Mouse (Mus musculus) testis, adult 2 months (tissue): ENCODE results near the gene Senp1. TPM values are rescaled to one million over a fixed set of nuclear protein-coding genes. Genes with fewer than 3 reads are reported as not detected.
A peak's percentile ranks its signal among the peaks of the same experiment; 100 is the strongest.

Source experiments
- H3K27ac ChIP-seq: fragments of 200-500 bp; 2 replicates; pipeline ENCODE4 v1.5.1; 2012; ENCODE audit warnings: low read depth, low read length; ENCODE audit not compliant: control insufficient read depth, insufficient read depth
- H3K27me3 ChIP-seq: fragments of 200-500 bp; 2 replicates; pipeline ENCODE4 v1.6.1; 2012; ENCODE audit warnings: mild to moderate bottlenecking, low read length, moderate library complexity; ENCODE audit not compliant: control insufficient read depth, insufficient read depth
- H3K36me3 ChIP-seq: fragments of 200-500 bp; 2 replicates; pipeline ENCODE4 v1.6.1; 2012; ENCODE audit warnings: mild to moderate bottlenecking, low read length; ENCODE audit not compliant: control insufficient read depth, insufficient read depth
- H3K4me1 ChIP-seq: fragments of 200-500 bp; 2 replicates; pipeline ENCODE4 v1.6.1; 2012; ENCODE audit warnings: low read length; ENCODE audit not compliant: control insufficient read depth, insufficient read depth
- H3K4me3 ChIP-seq: fragments of 200-500 bp; 2 replicates; pipeline ENCODE4 v1.5.1; 2012; ENCODE audit warnings: low read depth, mild to moderate bottlenecking, low read length, moderate library complexity, mixed read lengths; ENCODE audit not compliant: control insufficient read depth
- CTCF ChIP-seq: fragments of 200-500 bp; IDR thresholded peaks from 2 replicates; pipeline ENCODE4 v1.5.1; 2012; ENCODE audit warnings: low read depth, mild to moderate bottlenecking, inconsistent platforms, low read length, moderate library complexity; ENCODE audit not compliant: control insufficient read depth, insufficient read depth, insufficient replicate concordance
- POLR2A ChIP-seq: fragments of 200-500 bp; IDR thresholded peaks from 2 replicates; pipeline ENCODE4 v1.6.1; 2012; ENCODE audit warnings: low read depth, mild to moderate bottlenecking, inconsistent platforms, low read length, moderate library complexity; ENCODE audit not compliant: control insufficient read depth
- polyA plus RNA-seq: library from polyadenylated mRNA; depleted of rRNA; stranded (reverse); fragments of >200 nt; gene quantifications from 2 replicates; pipeline ENCODE4 v1.2.3, GENCODE M21; 2012

Gene Senp1
- polyA plus RNA-seq, 1 experiment, result 27.3 TPM

DNA sequence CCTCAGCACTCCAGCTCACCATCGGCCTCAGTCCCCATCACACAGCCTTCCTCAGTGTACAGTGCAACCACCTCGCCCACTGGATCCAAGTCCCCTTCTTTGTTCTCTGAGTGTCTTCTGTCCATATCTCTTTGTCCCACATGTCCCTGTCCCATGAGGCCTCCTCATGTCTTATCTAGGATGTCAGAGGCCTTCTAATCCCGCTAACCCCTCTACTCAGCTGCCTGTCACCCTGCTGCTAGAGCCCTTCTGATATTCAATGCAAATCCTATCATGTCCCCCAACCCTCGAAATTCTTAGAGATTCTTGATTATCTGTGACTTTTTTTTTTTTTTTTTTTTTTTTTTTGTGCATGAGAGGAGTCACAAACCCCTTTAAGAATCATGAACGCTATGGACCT, 22.7 kb upstream of the Senp1 start:
- H3K4me1 ChIP-seq, result no peaks in the 10 kb centered on the region
- no peaks in the 10 kb centered on the region for H3K27me3 ChIP-seq
- H3K36me3 ChIP-seq, result peaks cover 1% of the 10 kb centered on the region; the same call in 1 of the 2 replicates
- H3K27ac ChIP-seq, result no peak overlapping the region
- no peak for TF ChIP-seq CTCF
- TF ChIP-seq POLR2A, result no peak
- H3K4me3 ChIP-seq, result no peak overlapping the region

DNA sequence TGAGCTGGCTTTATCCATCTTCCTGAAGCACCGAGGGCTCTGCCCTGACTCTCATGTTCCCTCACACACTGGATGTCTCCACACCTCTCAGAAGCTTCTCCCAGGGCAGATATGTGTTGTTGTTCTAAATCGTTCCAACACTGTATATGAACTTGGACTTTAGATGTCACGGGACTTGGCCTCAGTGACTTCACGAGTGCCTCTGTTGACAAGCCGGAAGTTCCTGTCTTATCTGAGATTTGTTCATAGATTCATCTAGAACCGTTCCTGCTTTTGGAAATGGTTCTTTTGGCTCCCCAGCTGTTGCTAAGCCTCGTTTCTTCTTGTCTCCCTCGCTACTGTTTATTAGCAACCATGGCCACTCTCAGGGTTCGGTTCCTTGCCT, 22.2 kb upstream of the Senp1 start:
- Histone ChIP-seq H3K4me3 (no peak overlapping the region), H3K36me3 (peaks cover 1% of the 10 kb centered on the region; the same call in 1 of the 2 replicates), H3K4me1 (no peaks in the 10 kb centered on the region), H3K27me3 (no peaks in the 10 kb centered on the region), H3K27ac (no peak overlapping the region)
- TF ChIP-seq CTCF (no peak), POLR2A (no peak)

DNA sequence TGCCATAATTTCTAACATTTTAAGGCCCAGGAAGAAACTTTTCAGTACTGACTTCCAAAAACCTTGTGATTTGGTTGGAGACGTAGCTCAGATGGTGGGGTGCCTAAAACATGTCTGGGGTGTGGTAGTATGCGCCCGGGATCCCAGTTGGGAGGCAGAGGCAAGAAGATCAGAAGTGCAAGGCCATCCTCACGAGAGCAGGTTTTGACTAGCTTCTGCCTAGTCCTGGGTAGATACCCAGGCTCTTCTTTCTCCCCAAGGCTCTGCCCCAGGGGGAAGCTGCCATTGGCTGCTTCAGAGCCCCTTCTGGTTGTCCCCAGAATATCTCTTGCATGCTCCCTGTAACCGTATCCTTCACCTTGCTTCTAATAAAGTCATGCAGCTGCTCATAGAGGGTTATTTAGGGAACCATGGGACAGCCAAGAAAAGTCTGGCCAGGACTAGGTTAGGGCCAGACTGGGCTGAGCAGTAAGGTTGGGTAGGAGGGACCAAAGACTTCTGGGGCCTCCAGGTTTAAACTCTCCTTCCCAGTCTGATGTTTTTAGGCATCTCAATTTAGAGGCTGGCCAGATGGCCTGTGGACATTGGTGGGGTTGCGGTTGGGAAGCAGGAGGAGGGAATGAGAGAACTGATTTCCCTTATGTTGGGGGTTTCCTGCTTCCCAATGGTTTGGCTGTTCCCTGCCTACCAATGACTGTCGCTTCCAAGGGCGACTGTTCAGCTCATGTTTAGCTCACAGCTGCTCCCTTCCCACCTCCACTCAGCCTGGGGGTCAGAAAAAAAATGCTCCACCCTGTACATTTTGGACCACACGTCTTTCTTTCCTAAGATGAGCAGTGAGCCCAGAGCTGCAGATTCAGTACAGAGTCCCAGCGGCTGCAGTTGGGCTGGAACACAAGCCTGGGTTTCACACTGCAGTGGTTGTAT, 21.6 kb upstream of the Senp1 start:
- Histone ChIP-seq H3K36me3 (peaks cover 1% of the 10 kb centered on the region; the same call in 1 of the 2 replicates), H3K4me1 (no peaks in the 10 kb centered on the region), H3K27me3 (no peaks in the 10 kb centered on the region), H3K4me3 (no peak overlapping the region), H3K27ac (no peak overlapping the region)
- TF ChIP-seq POLR2A (no peak), CTCF (no peak)

DNA sequence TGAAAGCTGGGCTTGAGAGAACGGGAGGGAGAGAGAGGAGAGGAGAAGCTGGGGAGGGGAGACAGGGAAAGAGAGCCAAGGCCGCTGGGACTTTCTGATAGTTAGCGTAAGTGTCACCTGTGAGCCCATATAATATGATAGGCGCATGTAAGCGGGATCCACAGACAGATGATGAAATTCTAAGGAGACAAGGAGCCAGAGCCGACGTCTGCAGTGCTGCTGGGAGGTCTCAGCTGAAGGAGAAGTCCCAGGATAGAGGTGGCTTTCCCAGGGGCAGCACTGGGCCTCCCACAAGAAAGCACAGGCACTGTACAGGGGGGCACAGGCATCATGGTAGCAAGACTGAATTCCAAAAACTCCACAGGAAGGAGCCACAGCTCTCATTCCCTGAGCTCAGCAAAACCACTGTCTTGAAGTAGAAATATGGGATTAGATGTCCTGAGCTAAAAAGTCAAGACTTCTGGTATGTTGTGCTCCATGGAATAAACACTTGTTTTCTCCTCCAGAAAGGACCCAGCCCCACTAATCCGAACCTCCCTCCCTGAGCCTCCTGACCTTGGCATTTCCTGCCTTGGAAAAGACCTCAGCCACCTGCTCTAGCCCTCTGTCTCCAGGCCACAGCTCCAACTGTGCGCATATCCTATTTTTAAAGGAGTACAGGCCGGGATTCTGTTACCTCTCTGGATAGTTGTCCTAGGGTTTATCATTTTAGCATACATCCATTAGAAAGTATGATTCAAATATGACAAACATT, 20.7 kb upstream of the Senp1 start:
- TF ChIP-seq CTCF (no peak), POLR2A (no peak)
- H3K27ac ChIP-seq, result no peak overlapping the region
- H3K4me1 ChIP-seq, result no peaks in the 10 kb centered on the region
- H3K27me3 ChIP-seq, result no peaks in the 10 kb centered on the region
- H3K4me3 ChIP-seq, result no peak overlapping the region
- H3K36me3 ChIP-seq, result peaks cover 1% of the 10 kb centered on the region; the same call in 1 of the 2 replicates

DNA sequence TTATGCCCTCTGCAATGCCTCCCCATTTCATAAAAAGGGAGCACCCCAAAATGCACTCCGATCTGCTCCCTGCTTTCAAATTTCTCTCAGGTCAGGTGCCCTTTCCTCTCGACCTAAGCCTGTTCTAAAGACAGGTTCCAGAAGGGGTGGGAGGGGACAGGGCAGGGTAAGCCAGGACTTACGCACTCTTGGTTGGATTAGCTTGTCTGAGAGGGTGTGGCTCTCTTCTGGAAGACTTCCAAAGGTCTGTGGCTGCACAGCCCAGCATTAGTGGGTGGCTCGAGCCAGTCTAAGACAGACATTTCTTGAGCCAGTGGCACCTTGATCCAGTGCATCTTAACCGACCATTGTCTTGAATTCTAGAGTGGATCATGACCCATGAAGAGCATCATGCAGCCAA, 18.2 kb upstream of the Senp1 start:
- Histone ChIP-seq H3K4me1 (peaks cover 7% of the 10 kb centered on the region), H3K4me3 (no peak overlapping the region), H3K27me3 (no peaks in the 10 kb centered on the region), H3K27ac (no peak overlapping the region), H3K36me3 (peaks cover 1% of the 10 kb centered on the region; the same call in 1 of the 2 replicates)
- no peak for TF ChIP-seq CTCF
- no peak for TF ChIP-seq POLR2A

DNA sequence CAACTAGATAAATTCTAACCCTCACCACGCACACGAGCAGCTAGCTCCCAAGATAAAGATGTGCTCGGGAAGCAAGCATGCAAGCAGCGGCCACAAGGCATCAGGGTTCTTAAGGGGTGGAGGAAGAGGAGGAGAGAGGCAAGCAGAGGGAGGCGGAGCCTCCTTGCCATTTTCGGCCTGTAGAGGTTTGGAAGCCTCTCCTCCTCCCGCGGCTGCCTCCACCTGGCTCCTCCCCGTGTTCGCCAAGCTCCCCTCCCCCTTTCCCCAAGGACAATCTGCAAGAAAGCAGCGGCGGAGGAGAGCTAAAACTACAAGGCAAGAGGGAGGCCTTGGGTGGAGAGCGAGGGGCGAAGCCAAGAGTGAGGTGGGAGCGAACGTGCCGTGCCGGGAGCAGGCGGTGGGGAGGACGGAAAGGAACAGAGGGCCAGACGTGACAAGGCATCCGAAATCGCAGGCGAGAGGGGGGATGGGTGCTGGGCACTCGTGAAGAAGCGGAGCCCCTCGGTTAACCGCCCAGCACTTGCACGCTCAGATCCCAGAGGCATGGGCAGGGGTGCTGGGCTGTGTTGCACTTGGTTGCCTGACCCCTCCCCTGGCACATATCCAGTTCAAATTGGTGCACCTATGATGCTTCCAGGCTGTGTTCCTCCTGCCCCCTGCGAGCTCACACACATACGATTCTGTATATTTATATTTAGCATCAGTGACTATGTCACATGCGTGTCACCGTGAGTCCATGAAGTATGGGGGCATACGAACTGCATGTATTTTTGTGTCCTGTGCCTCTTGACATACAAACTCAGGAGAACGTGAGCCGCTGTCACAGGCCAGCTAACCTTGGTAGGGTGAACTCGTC, 15.0 kb upstream of the Senp1 start:
- Histone ChIP-seq H3K36me3 (peaks cover 1% of the 10 kb centered on the region; the same call in 1 of the 2 replicates), H3K27ac (peak overlapping the region; percentile 41; the same call in 1 of the 2 replicates), H3K4me3 (peak overlapping the region; percentile 83), H3K4me1 (peaks cover 7% of the 10 kb centered on the region), H3K27me3 (no peaks in the 10 kb centered on the region)
- no peak for TF ChIP-seq CTCF
- peak; percentile 34; the same call in 1 of the 2 replicates for TF ChIP-seq POLR2A
